Mouse (Mus musculus): ENCODE measurements at regions not wholly inside any gene's neighbourhood (a gene's known extent, or its start where the extent isn't known, plus 50 kb on each side); places are given as distances from the start of the nearest gene placed in this dataset.

DNA sequence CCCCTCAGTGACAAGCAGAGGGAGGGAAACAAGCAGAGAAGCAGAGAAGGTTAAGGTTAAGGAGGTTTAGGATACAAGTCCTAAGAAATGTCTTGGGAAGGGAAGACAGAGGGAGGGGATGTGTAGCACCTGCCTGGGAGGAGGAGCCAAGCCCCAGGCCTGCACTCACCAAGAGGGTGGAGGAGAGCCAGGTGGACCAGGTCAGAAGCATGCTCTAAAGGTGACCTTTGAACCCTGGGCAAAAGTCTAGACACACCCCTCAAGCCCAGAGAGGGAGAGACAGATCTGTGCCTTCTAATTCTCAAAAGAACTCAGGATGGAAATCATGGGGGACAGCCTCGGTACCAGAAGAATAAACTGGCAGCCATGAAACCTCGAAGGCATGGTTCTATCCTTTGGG lies 54.4 kb upstream of the Calm2 start:
- no peak for ATAC-seq (replicated peaks; ENCODE audit: low FRiP score, poor library complexity, severe bottlenecking)

DNA sequence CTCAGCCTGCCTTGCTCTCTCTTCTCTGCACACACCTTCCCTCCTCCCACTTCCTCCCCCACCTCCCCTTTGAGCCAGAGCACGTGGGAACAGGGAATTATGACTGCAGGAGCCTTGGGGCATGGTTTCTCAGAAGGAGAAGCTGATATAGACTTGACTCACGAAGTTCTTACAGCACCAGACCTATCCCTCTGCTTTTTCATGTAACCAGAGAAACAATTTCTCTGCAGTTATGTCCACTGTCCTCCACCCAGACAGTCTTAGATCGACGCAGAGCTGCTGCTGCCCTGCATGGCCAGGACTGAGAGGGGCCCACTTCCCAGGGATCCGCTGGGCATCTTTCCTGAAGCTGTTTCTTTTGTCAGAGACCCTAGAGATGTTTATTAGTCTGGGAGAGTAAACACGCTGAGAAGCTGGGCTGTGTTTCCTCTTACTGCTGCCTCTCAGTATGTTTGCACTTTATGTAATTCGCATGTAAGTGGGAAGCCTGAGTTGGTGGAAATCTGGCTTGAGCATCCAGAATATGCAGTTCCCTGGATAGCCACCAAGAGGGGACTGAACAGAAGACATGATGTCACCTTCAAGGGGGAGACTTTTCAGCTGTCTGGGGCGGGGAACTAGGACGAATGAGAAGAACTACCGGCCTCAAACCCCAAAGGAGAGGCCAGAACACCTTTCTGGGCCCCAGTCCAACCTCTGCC lies 55.1 kb upstream of the Calm2 start:
- ATAC-seq (replicated peaks; ENCODE audit: low FRiP score, poor library complexity, severe bottlenecking), result no peak

DNA sequence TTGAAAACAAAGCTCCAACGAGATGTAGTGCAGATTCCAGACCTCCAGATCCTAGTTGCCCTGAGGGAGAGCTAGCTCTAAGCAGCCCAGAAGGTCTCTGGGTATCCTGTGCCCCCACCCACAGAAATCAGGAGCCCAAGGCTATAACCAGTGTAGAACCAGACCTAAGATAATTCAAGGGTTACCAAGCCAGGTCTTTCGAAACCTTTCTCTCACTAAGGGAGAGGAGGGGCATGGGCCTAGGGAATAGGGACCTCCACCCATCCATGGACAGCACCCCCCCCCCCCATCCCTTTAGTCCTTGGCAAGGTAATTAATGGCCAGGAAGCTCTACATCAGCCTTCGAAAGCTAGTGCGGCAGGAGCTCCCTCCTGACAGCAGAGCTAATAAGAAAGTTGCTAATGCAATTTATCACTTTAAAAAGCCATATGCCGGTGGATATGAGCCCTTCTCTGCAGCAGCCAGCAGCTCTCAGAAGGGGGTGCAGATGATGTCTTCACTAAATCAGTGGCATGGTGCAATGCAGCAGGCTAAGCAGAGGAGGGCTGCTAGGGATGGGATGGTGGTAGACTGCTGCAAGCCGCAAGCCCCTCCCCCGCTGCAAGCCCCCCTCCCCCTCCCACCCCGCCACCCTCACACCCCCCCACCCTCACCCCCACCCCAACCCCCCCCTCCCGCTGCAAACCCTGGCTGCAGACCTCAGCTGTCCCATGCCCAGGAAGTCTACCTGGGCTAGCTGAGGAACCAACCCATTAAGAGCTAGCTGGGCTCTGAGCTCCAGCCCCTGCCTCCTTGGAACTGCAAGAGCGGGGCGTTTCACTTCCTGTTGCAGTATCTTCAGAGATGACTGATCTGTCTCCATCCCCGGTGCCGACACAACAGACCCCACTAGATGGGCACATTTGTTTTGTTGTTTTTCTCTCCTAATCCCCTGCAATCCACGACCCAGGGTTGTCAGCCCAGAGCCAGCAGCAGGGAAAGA lies 55.9 kb upstream of the Calm2 start:
- ATAC-seq (replicated peaks; ENCODE audit: low FRiP score, poor library complexity, severe bottlenecking), result no peak

DNA sequence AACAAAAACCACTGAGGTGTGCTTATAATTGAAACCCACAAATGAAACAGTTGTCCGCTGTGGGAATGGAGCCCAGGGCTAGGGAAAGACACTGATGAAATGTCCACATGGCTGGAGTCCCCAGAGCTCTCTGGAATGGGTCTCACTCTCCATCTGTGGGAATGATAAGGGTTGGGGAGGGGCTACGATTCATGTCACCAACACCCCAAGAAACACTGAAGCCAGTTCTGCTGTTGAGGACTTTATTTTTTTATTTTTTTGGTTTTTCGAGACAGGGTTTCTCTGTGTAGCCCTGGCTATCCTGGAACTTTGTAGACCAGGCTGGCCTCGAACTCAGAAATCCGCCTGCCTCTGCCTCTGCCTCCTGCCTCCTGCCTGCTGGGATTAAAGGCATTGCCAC lies 56.8 kb upstream of the Calm2 start:
- ATAC-seq (replicated peaks; ENCODE audit: low FRiP score, poor library complexity, severe bottlenecking), result no peak

GRCm38 (mm10) chr17:87504960-87505681 lies 58.4 kb upstream of the Calm2 start:
- ATAC-seq (replicated peaks; ENCODE audit: low FRiP score, poor library complexity, severe bottlenecking), result no peak

- ATAC-seq (replicated peaks; ENCODE audit: low FRiP score, poor library complexity, severe bottlenecking), result no peak
Measured at GRCm38 (mm10) chr17:87507848-87508247, 61.1 kb upstream of the Calm2 start.

DNA sequence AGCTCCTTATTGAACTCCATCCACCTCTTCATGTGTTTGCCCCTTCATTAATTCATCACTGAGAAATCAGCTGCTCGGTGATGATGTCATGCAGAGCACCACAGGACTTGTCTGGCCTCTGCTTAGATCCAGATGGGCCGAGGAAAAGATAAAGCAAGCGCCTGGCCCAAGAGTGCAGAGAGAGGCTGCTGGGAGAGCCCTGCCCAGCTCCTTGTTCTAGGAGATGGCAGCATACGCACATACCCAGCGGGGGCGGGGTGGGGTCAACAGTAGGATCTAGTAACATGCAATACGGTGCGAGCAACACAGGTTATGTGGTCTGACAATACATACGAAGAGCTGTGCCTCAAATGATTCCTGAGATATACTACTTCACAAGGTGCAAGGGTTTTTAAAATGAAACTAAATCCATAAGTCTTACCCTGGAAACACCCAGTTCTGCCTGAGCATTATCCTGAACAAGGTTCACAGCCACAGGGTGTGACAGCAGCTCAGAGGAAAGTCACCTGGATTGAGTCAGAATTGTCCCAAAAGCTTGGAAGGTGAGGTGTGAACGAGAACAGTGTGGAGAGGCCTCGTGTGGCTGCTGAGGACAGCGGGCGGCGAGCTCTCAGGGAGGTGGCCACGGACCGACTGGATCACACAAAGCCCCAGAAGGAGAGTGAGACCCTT lies 62.0 kb upstream of the Calm2 start:
- no peak for ATAC-seq (replicated peaks; ENCODE audit: low FRiP score, poor library complexity, severe bottlenecking)

- ATAC-seq (replicated peaks; ENCODE audit: low FRiP score, poor library complexity, severe bottlenecking), result no peak
Measured at GRCm38 (mm10) chr17:87512000-87512611, 65.4 kb upstream of the Calm2 start.

DNA sequence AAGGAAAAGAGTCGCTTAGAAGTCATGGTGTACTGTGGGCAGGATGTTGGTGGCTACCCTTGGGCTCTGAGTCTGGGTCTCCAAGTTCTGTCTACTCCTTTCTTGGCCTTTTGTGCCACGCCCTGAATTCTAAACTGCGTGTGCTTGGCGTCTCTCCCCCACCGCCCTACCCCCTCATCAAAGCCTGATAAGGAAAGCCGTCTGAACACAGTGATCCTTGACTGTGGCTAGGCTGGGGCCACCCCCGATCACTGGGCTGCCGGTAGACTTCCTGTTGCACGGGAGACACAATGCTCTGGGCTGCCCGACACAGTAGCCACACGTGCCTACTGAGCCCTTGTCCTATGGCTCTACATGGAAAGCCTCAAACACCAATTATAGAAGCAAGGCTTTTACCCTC lies 67.1 kb upstream of the Calm2 start:
- ATAC-seq (replicated peaks; ENCODE audit: low FRiP score, poor library complexity, severe bottlenecking), result no peak

GRCm38 (mm10) chr17:87514366-87515126 lies 67.8 kb upstream of the Calm2 start:
- no peak for ATAC-seq (replicated peaks; ENCODE audit: low FRiP score, poor library complexity, severe bottlenecking)

- no peak for ATAC-seq (replicated peaks; ENCODE audit: low FRiP score, poor library complexity, severe bottlenecking)
Measured at GRCm38 (mm10) chr17:87517258-87517657, 70.5 kb upstream of the Calm2 start.

- ATAC-seq (replicated peaks; ENCODE audit: low FRiP score, poor library complexity, severe bottlenecking), result no peak
Measured at GRCm38 (mm10) chr17:87519454-87519853, 72.7 kb upstream of the Calm2 start.

DNA sequence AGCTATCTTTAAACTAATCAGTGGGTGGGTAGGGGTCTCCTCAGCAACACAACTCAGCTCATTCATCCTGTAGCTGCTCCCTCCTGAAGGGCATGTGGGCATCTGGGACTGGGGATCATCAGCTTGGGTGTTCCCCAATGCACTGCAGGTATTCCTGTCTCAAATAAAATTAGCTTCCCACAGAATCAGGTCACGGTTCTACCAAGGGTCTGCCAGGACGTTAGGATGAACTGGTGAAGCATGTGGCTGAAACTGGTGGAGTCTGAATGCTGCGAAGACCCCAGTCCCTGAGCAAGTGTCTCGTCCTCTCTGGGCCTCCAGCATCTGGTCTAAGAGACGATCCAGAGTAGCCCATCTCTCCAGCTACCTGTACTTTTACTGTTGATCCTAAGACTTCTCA lies 74.1 kb upstream of the Calm2 start:
- ATAC-seq (replicated peaks; ENCODE audit: low FRiP score, poor library complexity, severe bottlenecking), result no peak

DNA sequence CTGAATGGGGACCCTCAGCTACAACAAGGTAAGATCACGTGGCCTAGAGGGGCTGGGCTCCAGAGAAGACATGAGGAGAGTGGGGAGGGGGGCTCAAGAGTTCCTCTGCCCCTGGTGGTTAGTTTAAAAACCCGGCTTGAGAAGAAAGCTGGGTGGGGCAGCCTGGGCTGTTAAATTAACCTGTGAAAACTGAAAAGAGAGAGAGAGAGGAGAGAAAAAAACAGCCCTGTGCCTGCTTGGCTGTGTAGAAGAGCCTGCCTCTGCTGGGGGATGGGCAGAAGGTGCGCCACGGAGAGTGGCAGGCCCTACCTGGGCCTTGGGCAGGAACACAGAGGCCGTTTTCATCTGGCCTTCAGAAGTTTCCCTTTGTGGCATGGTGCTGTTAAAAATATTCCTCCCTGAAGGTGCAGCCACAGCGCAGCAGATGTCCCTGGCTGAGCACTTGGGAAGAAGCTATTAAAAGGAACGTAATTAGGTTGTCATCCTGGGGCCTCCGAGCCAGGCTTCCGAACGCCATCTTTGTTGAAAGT lies 75.0 kb upstream of the Calm2 start:
- no peak for ATAC-seq (replicated peaks; ENCODE audit: low FRiP score, poor library complexity, severe bottlenecking)

DNA sequence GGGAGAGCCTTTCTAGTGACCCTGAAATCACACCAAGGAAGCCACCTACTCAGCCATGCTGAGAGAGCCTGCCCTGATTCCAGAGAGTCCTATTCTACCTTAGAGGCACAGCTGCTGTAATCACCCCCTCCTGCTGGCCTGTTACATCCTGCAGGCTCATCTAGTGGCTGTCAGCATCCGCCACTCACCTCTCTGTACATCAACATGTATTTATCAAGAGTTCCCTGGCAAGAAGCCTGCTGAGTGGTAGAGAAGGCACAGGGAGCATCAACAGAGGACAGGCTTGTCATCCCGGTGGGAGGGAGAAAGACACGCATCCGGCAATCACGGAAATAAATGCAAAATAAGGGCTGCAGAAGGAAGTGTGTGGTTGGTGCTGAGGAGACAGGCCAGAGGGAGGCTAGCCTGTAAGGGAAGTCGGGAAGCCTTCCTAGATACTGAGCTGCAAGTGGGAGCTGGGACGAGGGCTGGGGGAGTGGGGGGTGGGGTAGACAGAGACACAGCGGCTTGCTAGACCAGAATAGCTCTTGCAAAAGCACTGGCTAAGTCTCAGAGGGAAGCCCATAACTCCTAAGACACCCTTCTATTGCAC lies 75.9 kb upstream of the Calm2 start:
- ATAC-seq (replicated peaks; ENCODE audit: low FRiP score, poor library complexity, severe bottlenecking), result no peak

- ATAC-seq (replicated peaks; ENCODE audit: low FRiP score, poor library complexity, severe bottlenecking), result no peak
Measured at GRCm38 (mm10) chr17:87523643-87524042, 76.9 kb upstream of the Calm2 start.

DNA sequence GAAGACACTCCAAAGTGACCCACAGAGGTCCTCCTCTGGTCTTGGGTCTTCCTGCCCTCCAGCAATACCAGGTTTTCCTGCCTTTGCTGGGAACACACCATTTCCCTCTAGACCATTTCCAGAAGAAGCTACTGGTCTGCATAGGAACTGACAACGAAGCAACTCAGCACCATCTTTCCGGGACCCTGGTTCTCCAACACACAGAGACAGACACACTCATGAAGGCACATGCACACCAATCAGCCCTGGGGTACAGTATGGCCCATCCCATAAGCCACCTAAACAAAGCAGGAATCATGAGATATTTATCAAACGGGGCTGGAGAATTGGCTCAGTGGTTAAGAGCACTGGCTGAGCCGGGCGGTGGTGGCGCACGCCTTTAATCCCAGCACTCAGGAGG lies 80.4 kb upstream of the Calm2 start:
- ATAC-seq (replicated peaks; ENCODE audit: low FRiP score, poor library complexity, severe bottlenecking), result no peak

GRCm38 (mm10) chr17:87530162-87530817 lies 83.6 kb upstream of the Calm2 start:
- peak; percentile 69; the same call in 1 of the 2 replicates for ATAC-seq (replicated peaks; ENCODE audit: low FRiP score, poor library complexity, severe bottlenecking)

Measured in erythroblast, adult 5-6 weeks (primary cell).